Mouse (Mus musculus) megakaryocyte-erythroid progenitor cell, adult 5-6 weeks (primary cell): ENCODE measurements at regions not wholly inside any gene's neighbourhood (a gene's known extent, or its start where the extent isn't known, plus 50 kb on each side); places are given as distances from the start of the nearest gene placed in this dataset.

Experiments used
- ATAC-seq: replicated peaks from 2 replicates; pipeline ENCODE4 v1.8.0; 2016; ENCODE audit warnings: mild to moderate bottlenecking, inconsistent platforms; ENCODE audit not compliant: severe bottlenecking, poor library complexity, low FRiP score, low TSS enrichment

- ATAC-seq: no peak
Measured at GRCm38 (mm10) chr19:60055121-60055874, 111.8 kb upstream of the Rab11fip2 start.

GRCm38 (mm10) chr19:60051151-60051550, 107.7 kb upstream of the Rab11fip2 start:
- ATAC-seq: no peak

DNA sequence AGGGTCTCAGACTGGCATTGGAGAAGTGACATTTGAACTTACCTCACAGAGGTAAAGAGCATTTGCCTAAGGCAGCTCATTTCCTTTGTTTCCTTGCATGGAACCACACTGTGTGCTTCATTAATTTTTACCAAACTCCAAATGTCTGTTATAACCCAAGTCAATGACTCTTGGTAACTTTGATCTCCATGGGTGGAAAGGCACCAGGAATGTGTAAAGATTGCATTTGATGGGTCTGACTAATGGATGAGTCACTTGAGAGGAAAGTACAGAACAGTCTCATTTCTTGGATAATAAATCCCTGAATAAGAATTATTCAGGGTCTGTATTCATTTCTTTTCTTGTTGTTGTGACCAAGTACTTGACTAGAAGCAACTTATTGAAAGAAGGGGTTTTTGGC, 97.3 kb upstream of the Rab11fip2 start:
- no peak for ATAC-seq

DNA sequence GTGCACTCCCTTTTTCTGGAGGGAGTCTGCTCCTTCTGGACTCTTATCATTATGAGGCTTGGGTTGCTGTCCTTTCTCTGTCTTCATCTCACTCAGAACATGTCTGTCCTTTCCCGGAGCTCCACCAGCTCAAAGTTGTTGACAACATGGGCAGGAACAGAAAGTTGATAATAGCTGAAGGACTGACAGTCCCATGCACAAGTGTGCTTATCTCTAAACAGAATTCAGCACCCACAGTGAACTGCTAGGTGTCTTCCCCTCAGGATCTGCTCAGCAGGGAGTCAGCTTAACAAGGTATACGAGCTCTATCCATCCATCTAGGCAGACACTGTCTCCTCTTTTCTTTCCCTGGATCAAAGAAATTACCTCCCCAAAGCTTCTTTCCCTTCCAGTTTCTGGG, 89.2 kb upstream of the Rab11fip2 start:
- no peak for ATAC-seq

DNA sequence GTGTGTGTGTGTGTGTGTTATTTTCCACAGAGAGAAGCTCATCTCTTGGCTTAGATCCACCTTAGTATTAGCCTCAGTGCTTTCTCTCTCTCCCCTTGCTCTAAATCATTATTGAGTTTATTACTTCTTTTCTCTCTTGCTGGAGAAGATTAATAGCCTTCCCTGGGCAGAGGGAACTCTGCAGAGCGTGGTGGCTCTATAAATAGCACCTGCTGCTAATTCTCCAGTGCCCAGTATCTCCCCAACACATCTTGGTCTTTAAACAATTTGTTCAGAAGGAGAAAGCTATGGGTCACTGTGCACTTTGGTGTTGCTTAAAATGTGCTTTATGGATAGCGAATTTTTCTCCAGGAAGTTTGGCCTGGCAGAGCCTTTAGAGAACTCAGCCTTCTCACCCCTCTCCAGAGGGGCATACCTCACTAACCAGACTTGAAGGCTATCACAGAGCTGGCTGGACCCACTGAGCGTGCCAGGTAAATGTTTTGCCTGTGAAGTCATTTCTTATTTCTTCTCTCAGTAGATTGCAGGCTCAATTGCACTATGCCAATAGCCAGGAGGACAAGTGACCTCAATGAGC, 86.8 kb upstream of the Rab11fip2 start:
- no peak for ATAC-seq

- ATAC-seq: no peak
Measured at GRCm38 (mm10) chr19:60029720-60030119, 86.3 kb upstream of the Rab11fip2 start.

- ATAC-seq: no peak
Measured at GRCm38 (mm10) chr19:60015614-60016300, 72.3 kb upstream of the Rab11fip2 start.

DNA sequence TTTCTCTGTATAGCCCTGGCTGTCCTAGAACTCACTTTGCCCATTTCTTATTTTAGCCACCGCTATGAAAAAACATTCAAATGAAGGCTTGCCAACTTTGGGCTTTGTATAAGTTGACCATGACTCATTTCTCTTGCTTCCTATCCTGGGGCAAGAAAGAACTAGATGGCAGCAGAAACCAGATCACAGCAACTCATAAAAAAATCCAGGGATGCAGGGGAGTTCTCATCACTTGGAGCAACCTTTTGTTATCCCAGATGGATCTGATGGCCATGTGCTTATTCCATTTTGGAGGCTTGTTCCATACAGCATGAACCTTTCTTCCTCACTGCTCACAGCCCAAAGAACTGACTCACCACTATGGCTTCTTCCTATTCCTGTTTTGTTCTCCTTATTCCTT, 52.1 kb upstream of the Rab11fip2 start:
- no peak for ATAC-seq
